Mouse (Mus musculus) heart, postnatal 0 days (tissue): ENCODE results near the gene Etfbkmt. TPM values are rescaled to one million over a fixed set of nuclear protein-coding genes. Genes with fewer than 3 reads are reported as not detected.
"Not testable (repeated sequence)": the region's sequence is repeated elsewhere in the genome, so short reads cannot be mapped to it uniquely, and the experiment has no call there.

ENCODE experiments used
- ATAC-seq: fragments of 200-750 bp; cut with Nextera tagmentation; 2 replicates; pipeline ENCODE4 v1.8.0; 2017; ENCODE audit warnings: low read depth, moderate number of reproducible peaks, moderate library complexity; ENCODE audit not compliant: insufficient read depth
- DNase-seq: peaks from one replicate; pipeline ENCODE4 v3.0.0-alpha.2; 2016; ENCODE audit warnings: low spot score
- H3K27ac ChIP-seq: fragments of 300-500 bp; sonication (generic); 2 replicates; pipeline ENCODE4 v1.5.1; 2014; ENCODE audit warnings: low read depth, mild to moderate bottlenecking
- H3K27me3 ChIP-seq: fragments of 300-500 bp; sonication (generic); 2 replicates; pipeline ENCODE4 v1.6.1; 2014; ENCODE audit warnings: low read length, mixed read lengths; ENCODE audit not compliant: control insufficient read depth, insufficient read depth
- H3K36me3 ChIP-seq: fragments of 300-500 bp; sonication (generic); replicated peaks from 2 replicates; pipeline ENCODE4 v1.6.1; 2014; ENCODE audit warnings: low read length, mixed read lengths; ENCODE audit not compliant: control insufficient read depth, insufficient read depth
- H3K4me1 ChIP-seq: fragments of 300-500 bp; sonication (generic); 2 replicates; pipeline ENCODE4 v1.6.1; 2014; ENCODE audit warnings: antibody characterized with exemption; ENCODE audit not compliant: control insufficient read depth, insufficient read depth
- H3K4me2 ChIP-seq: fragments of 300-500 bp; sonication (generic); 2 replicates; pipeline ENCODE4 v1.6.1; 2014; ENCODE audit warnings: low read depth, mild to moderate bottlenecking, low read length, moderate library complexity
- H3K4me3 ChIP-seq: fragments of 300-500 bp; sonication (generic); 2 replicates; pipeline ENCODE4 v1.5.1; 2014; ENCODE audit warnings: low read depth, low read length
- H3K9ac ChIP-seq: fragments of 300-500 bp; sonication (generic); replicated peaks from 2 replicates; pipeline ENCODE4 v1.6.1; 2014; ENCODE audit warnings: low read depth, low read length, mixed read lengths
- H3K9me3 ChIP-seq: fragments of 300-500 bp; sonication (generic); replicated peaks from 2 replicates; pipeline ENCODE4 v1.6.1; 2016; ENCODE audit warnings: low read length; ENCODE audit not compliant: control insufficient read depth
- CTCF ChIP-seq: IDR thresholded peaks from 2 replicates; pipeline ENCODE4 v1.5.1; 2016; ENCODE audit warnings: antibody characterized with exemption, control low read depth, low read depth
- EP300 ChIP-seq: IDR thresholded peaks from 2 replicates; pipeline ENCODE4 v1.6.1; 2016; ENCODE audit warnings: antibody characterized with exemption, low read depth
- WGBS: fragments of 180-500 bp; shearing (Covaris S2); extraction: QIAGEN DNeasy Blood & Tissue Kit; methylation state at CpG from one replicate; pipeline ENCODE4 v1.1.7; 2014; 5-methylcytosine and 5-hydroxymethylcytosine counted together
- polyA plus RNA-seq: library from polyadenylated mRNA; unstranded; fragments of >200 nt; fragmentation: Nextera tagmentation; extraction: Ambion mirVana; gene quantifications from 2 replicates; pipeline ENCODE4 v1.2.1, GENCODE M21; 2015
- total RNA-seq: library from RNA; depleted of rRNA; stranded (reverse); fragments of >200 nt; gene quantifications from 2 replicates; pipeline ENCODE4 v1.2.3, GENCODE M21; 2014; ENCODE audit warnings: low replicate concordance

Gene Etfbkmt
- total and polyA plus RNA-seq, 2 experiments from 2014 or later, result 21.8 to 22.4 TPM

GRCm38 (mm10) chr6:149123042-149123441 lies 16.6 kb upstream of the Etfbkmt start:
- H3K9ac ChIP-seq, result no peak overlapping the region
- no peaks in the 10 kb centered on the region for H3K9me3 ChIP-seq
- no peak overlapping the region for H3K27ac ChIP-seq
- no peaks in the 10 kb centered on the region for H3K27me3 ChIP-seq
- no peak for DNase-seq
- no peak overlapping the region for H3K4me2 ChIP-seq
- H3K4me1 ChIP-seq, result no peaks in the 10 kb centered on the region
- TF ChIP-seq CTCF, result no peak
- no peak for TF ChIP-seq EP300
- WGBS, result 67% methylated on average over 3 of the region's 3 CpGs
- no peak for ATAC-seq
- no peaks in the 10 kb centered on the region for H3K36me3 ChIP-seq
- H3K4me3 ChIP-seq, result no peak overlapping the region

- no peaks in the 10 kb centered on the region for H3K36me3 ChIP-seq
- H3K9ac ChIP-seq, result no peak overlapping the region
- no peak overlapping the region for H3K4me3 ChIP-seq
- H3K4me2 ChIP-seq, result no peak overlapping the region
- no peak overlapping the region for H3K27ac ChIP-seq
- no peak for DNase-seq
- peak; percentile 44 for TF ChIP-seq CTCF
- no peak for TF ChIP-seq EP300
- no peaks in the 10 kb centered on the region for H3K27me3 ChIP-seq
- no peak for ATAC-seq
- no peaks in the 10 kb centered on the region for H3K9me3 ChIP-seq
- WGBS, result 58% methylated on average over 4 of the region's 4 CpGs
- H3K4me1 ChIP-seq, result no peaks in the 10 kb centered on the region
These were observed 13.0 kb upstream of the Etfbkmt start for GRCm38 (mm10) chr6:149126675-149127074.

- ATAC-seq, H3K9ac ChIP-seq, DNase-seq, H3K4me3 ChIP-seq, H3K9me3 ChIP-seq, H3K27me3 ChIP-seq, H3K4me2 ChIP-seq, H3K36me3 ChIP-seq, H3K4me1 ChIP-seq, H3K27ac ChIP-seq: not testable (repeated sequence)
- 82% methylated on average over 8 of the region's 8 CpGs for WGBS
These were observed 9.8 kb upstream of the Etfbkmt start, which contains the start of gene Gm10203 for GRCm38 (mm10) chr6:149129870-149130269. Gene Gm10203 (plus strand): TSS chr6:149130170.

- no peaks in the 10 kb centered on the region for H3K27me3 ChIP-seq
- no peak overlapping the region for H3K4me2 ChIP-seq
- no peak overlapping the region for H3K9ac ChIP-seq
- peaks cover 4% of the 10 kb centered on the region for H3K4me1 ChIP-seq
- no peaks in the 10 kb centered on the region for H3K9me3 ChIP-seq
- no peak for TF ChIP-seq CTCF
- no peak for TF ChIP-seq EP300
- DNase-seq (no peak), ATAC-seq (no peak)
- no peak overlapping the region for H3K27ac ChIP-seq
- H3K4me3 ChIP-seq, result no peak overlapping the region
- 33% methylated on average over 3 of the region's 3 CpGs for WGBS
- no peaks in the 10 kb centered on the region for H3K36me3 ChIP-seq
These were observed 8.5 kb upstream of the Etfbkmt start for GRCm38 (mm10) chr6:149131111-149131510.

- Histone ChIP-seq H3K27ac (no peak overlapping the region), H3K4me2 (no peak overlapping the region), H3K4me3 (no peak overlapping the region), H3K9me3 (no peaks in the 10 kb centered on the region), H3K9ac (no peak overlapping the region), H3K27me3 (no peaks in the 10 kb centered on the region), H3K4me1 (peaks cover 4% of the 10 kb centered on the region), H3K36me3 (no peaks in the 10 kb centered on the region)
- peak; percentile 80 for DNase-seq
- 0 out of 2 replicates have a peak, but pooled peaks have one; percentile 57 for ATAC-seq
- TF ChIP-seq CTCF (peak; percentile 85), EP300 (no peak)
- WGBS, result 32% methylated on average over 5 of the region's 5 CpGs
These were observed 7.2 kb upstream of the Etfbkmt start for GRCm38 (mm10) chr6:149132311-149133077.
